Mouse (Mus musculus) effector memory CD4-positive, alpha-beta T cell, adult 7 months (primary cell): Measurements from ENCODE around the gene Tmem11. TPM values are rescaled to one million over a fixed set of nuclear protein-coding genes. Genes with fewer than 3 reads are reported as not detected.

Source experiments
- polyA plus RNA-seq: library from polyadenylated mRNA; unstranded; fragments of 100-300 nt; shearing (Covaris generic); gene quantifications from one replicate; pipeline ENCODE4 v1.2.1, GENCODE M21; 2017

Tmem11 gene
- 52.4 TPM for polyA plus RNA-seq

GRCm38 (mm10) chr11:60878675-60879294, at the start of gene Tmem11:
Gene Tmem11, minus strand, starts transcription at chr11:60879272.

GRCm38 (mm10) chr11:60914491-60914890, 35.4 kb upstream of the Tmem11 start, which contains the start of gene Natd1:
Gene Natd1, minus strand, starts transcription at chr11:60914750.

GRCm38 (mm10) chr11:60830433-60831052, 48.5 kb downstream of the Tmem11 start, which contains the start of gene Dhrs7b:
Gene Dhrs7b, plus strand, starts transcription at chr11:60830631.

Other genes starting within 250 kb of the Tmem11 start
- 36.0 TPM for gene Llgl1, start 179.5 kb downstream of the Tmem11 start, polyA plus RNA-seq
- 167 TPM for gene Flii, start 152.0 kb downstream of the Tmem11 start, polyA plus RNA-seq
- 14.1 TPM for gene Mief2, start 150.9 kb downstream of the Tmem11 start, polyA plus RNA-seq
- gene Top3a, start 101.9 kb downstream of the Tmem11 start, polyA plus RNA-seq: 16.8 TPM
- 10.8 TPM for gene Smcr8, start 101.7 kb downstream of the Tmem11 start, polyA plus RNA-seq
- 6.6 TPM for gene Shmt1, start 67.6 kb downstream of the Tmem11 start, polyA plus RNA-seq
- gene Dhrs7b, start 48.6 kb downstream of the Tmem11 start, polyA plus RNA-seq: 14.7 TPM
- 6.6 TPM for gene Natd1, start 35.5 kb upstream of the Tmem11 start, polyA plus RNA-seq
- 213 TPM for gene Map2k3, start 52.8 kb upstream of the Tmem11 start, polyA plus RNA-seq
- not detected for gene Kcnj12, start 143.3 kb upstream of the Tmem11 start, polyA plus RNA-seq
- gene Tnfrsf13b, start 247.5 kb upstream of the Tmem11 start, polyA plus RNA-seq: 22.0 TPM